Mouse (Mus musculus) lung, embryonic 16.5 days (tissue): Measurements from ENCODE around the gene Wdr26. TPM values are rescaled to one million over a fixed set of nuclear protein-coding genes. Genes with fewer than 3 reads are reported as not detected.

Experiments used
- ATAC-seq: fragments of 200-750 bp; cut with Nextera tagmentation; 2 replicates; pipeline ENCODE4 v1.8.0; 2017; ENCODE audit warnings: low read depth, mild to moderate bottlenecking, moderate library complexity
- H3K27ac ChIP-seq: fragments of 300-500 bp; sonication (generic); 2 replicates; pipeline ENCODE4 v1.5.1; 2014; ENCODE audit warnings: mild to moderate bottlenecking, control low read depth, low read length
- H3K27me3 ChIP-seq: fragments of 300-500 bp; sonication (generic); 2 replicates; pipeline ENCODE4 v1.6.1; 2014; ENCODE audit warnings: low read depth, low read length, mixed read lengths; ENCODE audit not compliant: control insufficient read depth, insufficient read depth
- H3K36me3 ChIP-seq: fragments of 300-500 bp; sonication (generic); 2 replicates; pipeline ENCODE4 v1.6.1; 2014; ENCODE audit warnings: low read length; ENCODE audit not compliant: control insufficient read depth, insufficient read depth
- H3K4me1 ChIP-seq: fragments of 300-500 bp; sonication (generic); replicated peaks from 2 replicates; pipeline ENCODE4 v1.6.1; 2014; ENCODE audit warnings: low read length, mixed read lengths; ENCODE audit not compliant: control insufficient read depth, insufficient read depth
- H3K4me2 ChIP-seq: fragments of 300-500 bp; sonication (generic); 2 replicates; pipeline ENCODE4 v1.6.1; 2014; ENCODE audit warnings: low read depth, low read length, control low read depth
- H3K4me3 ChIP-seq: fragments of 300-500 bp; sonication (generic); 2 replicates; pipeline ENCODE4 v1.5.1; 2014; ENCODE audit warnings: mild to moderate bottlenecking, low read length, control low read depth
- H3K9ac ChIP-seq: fragments of 300-500 bp; sonication (generic); 2 replicates; pipeline ENCODE4 v1.6.1; 2014; ENCODE audit warnings: low read length, control low read depth
- H3K9me3 ChIP-seq: fragments of 300-500 bp; sonication (generic); 2 replicates; pipeline ENCODE4 v1.6.1; 2016; ENCODE audit warnings: low read length; ENCODE audit not compliant: control insufficient read depth
- whole genome bisulfite sequencing: fragments of 180-500 bp; shearing (Covaris S2); extraction: QIAGEN DNeasy Blood & Tissue Kit; methylation state at CpG from one replicate; pipeline ENCODE4 v1.1.7; 2014; 5-methylcytosine and 5-hydroxymethylcytosine counted together
- polyA plus RNA-seq: library from polyadenylated mRNA; unstranded; fragments of >200 nt; fragmentation: Nextera tagmentation; extraction: Ambion mirVana; gene quantifications from 2 replicates; pipeline ENCODE4 v1.2.1, GENCODE M21; 2015

The Wdr26 gene
- 30.0 and 30.2 TPM in 2 replicates for polyA plus RNA-seq

DNA sequence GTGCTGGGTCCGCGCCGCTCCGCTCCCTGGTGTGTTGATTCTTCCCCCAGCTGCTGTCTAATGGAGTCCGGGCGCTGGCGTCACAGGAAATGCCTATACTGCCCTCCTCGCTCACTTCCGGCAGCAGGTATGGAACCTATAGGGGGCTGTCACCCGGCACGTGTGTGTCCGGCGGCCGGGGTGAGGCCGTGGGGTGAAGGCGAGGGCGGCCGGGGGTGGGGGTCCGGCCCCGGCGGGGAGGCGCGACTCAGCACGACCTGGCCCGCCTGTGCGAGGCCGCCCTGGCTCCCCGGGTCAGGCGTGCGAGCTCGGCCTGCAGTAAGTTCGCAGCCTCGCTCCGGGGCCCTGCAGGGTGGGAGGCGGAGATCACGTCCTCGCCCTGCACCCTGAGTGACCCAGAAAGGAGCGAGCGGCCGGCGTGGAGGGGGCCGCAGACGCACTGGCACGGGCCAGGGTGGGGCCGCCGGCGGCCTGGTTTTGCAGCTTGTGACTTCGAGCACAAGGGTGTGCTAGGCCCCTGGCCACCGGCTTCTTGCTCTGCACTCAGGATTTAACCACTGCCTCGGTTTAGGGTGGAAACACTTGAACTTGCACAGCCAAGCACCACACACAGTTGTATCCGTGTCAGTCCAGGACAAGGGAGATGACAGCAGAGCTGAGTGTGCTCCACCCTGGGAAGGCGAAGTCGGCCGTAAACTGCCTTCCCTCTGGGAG, at the start of gene Wdr26:
Gene Wdr26 (minus strand): TSS at position 82 of the 714 bp plus-strand sequence.
- H3K27ac ChIP-seq: peak within 1 kb of the TSS; percentile 93
- peak within 1 kb of the TSS; percentile 98 for H3K9ac ChIP-seq
- H3K36me3 ChIP-seq: no peaks in the 10 kb centered on the region; the same call in none of the 2 replicates
- H3K9me3 ChIP-seq: no peaks in the 10 kb centered on the region
- peak within 1 kb of the TSS; percentile 93 for H3K4me2 ChIP-seq
- WGBS: under 1% methylated on average over 46 of the region's 54 CpGs
- ATAC-seq: peak; percentile 96
- H3K4me1 ChIP-seq: peaks cover 14% of the 10 kb centered on the region
- H3K4me3 ChIP-seq: peak within 1 kb of the TSS; percentile 98
- H3K27me3 ChIP-seq: no peaks in the 10 kb centered on the region

DNA sequence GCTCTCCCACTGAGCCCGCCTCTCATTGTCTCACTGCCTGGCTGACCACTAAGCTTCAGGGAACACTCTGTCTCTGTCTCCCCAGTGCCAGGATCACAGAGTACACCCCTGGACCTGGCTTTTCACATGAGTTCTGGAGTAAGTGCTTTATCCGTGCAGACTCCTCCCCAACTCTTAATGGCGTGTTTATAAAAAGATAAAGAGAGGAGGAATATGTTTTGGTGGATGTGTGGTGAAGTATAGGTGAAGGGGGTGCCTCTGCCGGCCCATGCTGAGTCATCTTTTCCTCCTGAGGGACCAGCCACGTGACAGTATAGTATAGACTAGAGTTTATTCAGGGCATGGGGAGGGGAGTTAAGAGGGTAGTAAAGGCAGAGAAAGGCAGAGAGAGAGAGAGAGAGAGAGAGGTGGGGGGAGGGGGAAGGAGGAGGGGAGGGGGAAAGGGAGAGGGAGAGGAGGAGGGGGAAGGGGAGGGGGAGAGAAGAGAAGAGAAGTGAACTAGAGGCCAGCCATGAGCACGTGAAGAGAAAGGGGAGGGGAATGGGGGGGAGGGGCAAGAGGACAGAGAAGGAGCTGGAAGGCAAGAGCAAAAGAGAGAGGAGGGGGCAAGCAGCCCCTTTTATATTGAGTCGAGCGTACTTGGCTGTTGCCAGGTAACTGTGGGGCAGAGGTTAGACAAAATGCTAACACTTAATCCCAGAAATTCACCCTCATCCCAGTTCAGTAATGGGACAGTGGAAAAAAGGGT, 49.3 kb upstream of the Wdr26 start:
- H3K4me2 ChIP-seq: no peak overlapping the region

DNA sequence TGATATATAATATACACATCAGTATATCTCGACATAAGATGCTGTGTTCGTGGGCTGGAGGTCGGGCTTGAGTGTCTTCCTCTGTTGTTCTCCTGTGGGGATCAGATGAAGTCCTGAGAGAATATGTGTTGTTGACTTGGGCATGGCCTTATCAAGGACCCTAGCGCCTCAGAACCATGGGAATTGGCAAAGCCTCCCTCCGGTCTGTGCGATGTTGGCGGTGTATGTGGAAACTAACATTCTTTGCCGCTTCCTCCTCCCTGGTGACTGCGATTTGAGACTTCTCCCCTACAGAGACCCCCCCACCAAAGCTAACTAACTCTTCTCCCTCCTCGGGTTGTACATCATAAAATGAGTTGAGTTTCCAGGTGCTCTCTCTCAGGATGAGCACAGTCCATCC, 48.6 kb upstream of the Wdr26 start:
- no peak overlapping the region for H3K27ac ChIP-seq
- H3K27me3 ChIP-seq: no peaks in the 10 kb centered on the region
- no peak overlapping the region for H3K4me2 ChIP-seq
- H3K9me3 ChIP-seq: no peaks in the 10 kb centered on the region
- H3K9ac ChIP-seq: no peak overlapping the region
- no peak overlapping the region for H3K4me3 ChIP-seq
- 78% methylated on average over 10 of the region's 10 CpGs for WGBS
- ATAC-seq: no peak
- peaks cover 22% of the 10 kb centered on the region for H3K4me1 ChIP-seq
- H3K36me3 ChIP-seq: no peaks in the 10 kb centered on the region

More for the DNA sequence above, 49.3 kb upstream of the Wdr26 start:
- ATAC-seq: no peak
- H3K9me3 ChIP-seq: no peaks in the 10 kb centered on the region
- H3K27ac ChIP-seq: no peak overlapping the region
- no peaks in the 10 kb centered on the region for H3K27me3 ChIP-seq
- WGBS: 17% methylated on average over 8 of the region's 8 CpGs
- no peaks in the 10 kb centered on the region for H3K36me3 ChIP-seq
- peaks cover 15% of the 10 kb centered on the region for H3K4me1 ChIP-seq
- no peak overlapping the region for H3K4me3 ChIP-seq
- H3K9ac ChIP-seq: no peak overlapping the region

DNA sequence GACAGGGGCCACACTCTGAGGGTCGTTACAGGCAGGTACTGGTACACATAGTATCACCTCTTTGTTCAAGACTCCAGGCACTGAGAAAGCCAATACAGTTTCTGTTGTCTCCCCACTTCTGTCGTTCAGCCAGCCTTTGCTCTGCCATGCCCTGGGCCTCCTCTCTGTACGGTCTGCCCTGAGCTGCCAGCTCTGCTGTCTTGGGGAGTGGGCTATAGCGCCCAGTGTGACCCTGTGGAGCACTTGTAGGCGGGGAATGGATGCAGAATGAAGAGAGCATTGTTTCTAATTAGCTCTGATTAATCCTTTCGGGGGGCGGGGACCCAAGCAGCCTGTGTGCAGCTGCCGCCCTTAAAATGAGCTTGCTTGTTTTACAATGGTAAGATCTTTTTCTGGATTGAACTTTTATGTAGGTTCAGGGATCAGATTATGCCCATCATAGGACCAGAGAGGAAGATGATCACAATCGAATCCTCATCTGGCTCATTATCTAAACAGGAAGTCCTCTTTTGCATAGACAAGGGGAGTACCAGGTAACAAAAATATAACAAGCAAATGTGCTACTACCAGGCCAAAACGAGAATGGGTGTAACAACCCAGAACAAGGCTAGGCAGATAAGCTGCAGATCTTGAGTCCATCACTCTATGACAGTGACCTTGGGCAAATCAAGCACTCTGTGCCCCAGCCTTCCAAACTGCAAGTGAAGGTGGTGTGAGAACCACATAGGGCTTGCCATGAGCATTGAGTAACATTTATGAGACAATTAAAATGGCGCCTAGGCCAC, 48.0 kb upstream of the Wdr26 start:
- Histone ChIP-seq H3K27me3 (no peaks in the 10 kb centered on the region), H3K4me3 (no peak overlapping the region), H3K9ac (no peak overlapping the region), H3K4me2 (no peak overlapping the region), H3K36me3 (no peaks in the 10 kb centered on the region), H3K4me1 (peaks cover 22% of the 10 kb centered on the region), H3K9me3 (no peaks in the 10 kb centered on the region), H3K27ac (no peak overlapping the region)
- ATAC-seq: no peak
- 61% methylated on average over 11 of the region's 11 CpGs for WGBS

DNA sequence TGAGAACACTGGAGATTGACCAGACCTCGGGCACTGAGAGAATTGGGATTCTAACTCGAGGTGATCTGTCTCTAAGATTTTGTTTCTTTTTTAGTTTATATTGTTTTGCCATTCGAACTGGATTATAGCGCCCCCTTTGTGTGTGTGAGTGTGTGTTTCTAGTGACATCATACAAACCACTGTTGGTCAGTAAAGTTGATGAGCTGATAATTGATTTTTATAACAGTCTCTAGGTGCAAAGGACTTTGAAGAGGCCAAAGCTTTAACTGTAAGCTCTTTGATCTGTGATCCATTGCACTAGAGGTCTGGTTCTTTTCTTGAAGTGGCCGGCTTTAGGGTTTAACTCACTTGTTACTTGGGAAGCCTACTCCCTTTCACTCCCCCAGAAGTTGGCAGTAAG, 47.3 kb upstream of the Wdr26 start:
- ATAC-seq: no peak
- 45% methylated on average over 5 of the region's 5 CpGs for WGBS
- no peaks in the 10 kb centered on the region for H3K9me3 ChIP-seq

DNA sequence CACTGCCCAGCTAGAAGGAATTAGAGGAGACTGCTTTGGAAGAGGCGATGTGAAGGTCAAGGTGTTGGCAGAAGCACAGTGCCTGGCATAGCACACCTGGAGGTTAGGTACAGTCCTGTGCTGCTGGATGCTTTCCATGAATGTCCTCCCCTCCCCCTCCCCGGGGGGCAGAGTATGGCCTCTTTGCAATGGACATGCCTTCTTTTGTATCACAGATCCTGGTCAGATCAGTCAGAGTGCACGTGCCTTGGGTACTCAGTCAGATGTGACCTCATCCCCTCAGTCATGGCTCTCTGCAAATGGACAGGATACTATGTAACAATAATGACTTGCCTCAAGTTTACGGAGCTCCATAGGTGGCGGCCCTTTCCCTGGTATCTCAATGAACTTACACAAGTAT, 46.8 kb upstream of the Wdr26 start:
- Histone ChIP-seq H3K36me3 (no peaks in the 10 kb centered on the region), H3K9ac (no peak overlapping the region), H3K4me3 (no peak overlapping the region), H3K27ac (no peak overlapping the region), H3K9me3 (no peaks in the 10 kb centered on the region), H3K4me1 (peaks cover 22% of the 10 kb centered on the region), H3K27me3 (no peaks in the 10 kb centered on the region), H3K4me2 (no peak overlapping the region)
- ATAC-seq: no peak
- WGBS: 67% methylated on average over 5 of the region's 5 CpGs

More for the DNA sequence above, 47.3 kb upstream of the Wdr26 start:
- Histone ChIP-seq H3K27me3 (no peaks in the 10 kb centered on the region), H3K4me3 (no peak overlapping the region), H3K36me3 (no peaks in the 10 kb centered on the region), H3K9ac (no peak overlapping the region), H3K4me2 (no peak overlapping the region), H3K4me1 (peaks cover 22% of the 10 kb centered on the region), H3K27ac (no peak overlapping the region)

DNA sequence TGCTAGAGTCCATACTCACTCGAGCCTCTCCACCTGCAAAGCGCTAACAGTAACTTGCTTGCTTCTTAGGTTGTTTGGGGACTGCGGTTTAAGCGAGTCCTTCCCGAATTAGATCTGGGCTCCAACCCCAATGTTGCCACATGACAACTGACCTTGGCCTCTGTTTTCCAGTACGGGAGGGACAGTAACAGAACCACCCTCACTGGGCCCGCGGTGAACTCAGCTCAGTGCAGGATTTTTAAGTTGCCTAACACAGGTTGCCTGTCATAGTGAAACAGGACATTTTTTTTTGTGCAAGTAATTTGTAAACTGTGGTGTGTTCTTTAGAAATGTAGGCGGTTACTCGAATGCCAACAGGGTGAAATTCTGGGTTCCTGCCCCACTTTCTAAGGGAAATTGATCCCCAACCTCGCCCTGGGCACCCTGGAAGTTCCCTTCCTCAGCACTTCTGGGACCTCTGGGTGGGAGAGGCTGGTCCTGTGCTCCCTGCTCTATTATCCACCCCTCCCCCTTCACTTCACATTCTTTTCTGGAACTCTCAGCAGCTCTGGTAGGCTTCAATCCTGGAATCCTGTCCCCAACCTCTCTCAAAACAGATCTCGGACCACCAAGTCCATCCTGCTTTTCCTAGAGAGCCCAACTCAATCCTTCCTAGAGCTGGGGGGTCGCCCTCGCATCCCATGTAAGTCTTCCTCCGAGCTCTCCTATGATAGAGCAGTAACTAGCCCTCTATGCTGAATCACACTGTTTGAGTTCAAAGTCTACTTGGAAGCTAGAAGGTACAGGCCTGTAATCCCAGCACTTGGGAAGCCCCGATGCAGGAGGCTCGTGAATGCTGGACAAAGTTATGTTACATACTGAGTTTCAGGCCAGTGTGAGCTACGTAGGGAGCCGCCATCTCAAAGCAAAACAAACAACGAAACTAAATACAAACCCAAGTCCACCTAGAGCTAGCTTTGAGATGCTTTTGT, 46.1 kb upstream of the Wdr26 start:
- no peak overlapping the region for H3K4me3 ChIP-seq
- WGBS: 65% methylated on average over 20 of the region's 20 CpGs
- H3K4me2 ChIP-seq: no peak overlapping the region
- H3K27me3 ChIP-seq: no peaks in the 10 kb centered on the region
- no peaks in the 10 kb centered on the region for H3K9me3 ChIP-seq
- no peak overlapping the region for H3K9ac ChIP-seq
- no peaks in the 10 kb centered on the region for H3K36me3 ChIP-seq
- H3K27ac ChIP-seq: peak overlapping the region; percentile 90
- no peak for ATAC-seq
- peaks cover 22% of the 10 kb centered on the region for H3K4me1 ChIP-seq

DNA sequence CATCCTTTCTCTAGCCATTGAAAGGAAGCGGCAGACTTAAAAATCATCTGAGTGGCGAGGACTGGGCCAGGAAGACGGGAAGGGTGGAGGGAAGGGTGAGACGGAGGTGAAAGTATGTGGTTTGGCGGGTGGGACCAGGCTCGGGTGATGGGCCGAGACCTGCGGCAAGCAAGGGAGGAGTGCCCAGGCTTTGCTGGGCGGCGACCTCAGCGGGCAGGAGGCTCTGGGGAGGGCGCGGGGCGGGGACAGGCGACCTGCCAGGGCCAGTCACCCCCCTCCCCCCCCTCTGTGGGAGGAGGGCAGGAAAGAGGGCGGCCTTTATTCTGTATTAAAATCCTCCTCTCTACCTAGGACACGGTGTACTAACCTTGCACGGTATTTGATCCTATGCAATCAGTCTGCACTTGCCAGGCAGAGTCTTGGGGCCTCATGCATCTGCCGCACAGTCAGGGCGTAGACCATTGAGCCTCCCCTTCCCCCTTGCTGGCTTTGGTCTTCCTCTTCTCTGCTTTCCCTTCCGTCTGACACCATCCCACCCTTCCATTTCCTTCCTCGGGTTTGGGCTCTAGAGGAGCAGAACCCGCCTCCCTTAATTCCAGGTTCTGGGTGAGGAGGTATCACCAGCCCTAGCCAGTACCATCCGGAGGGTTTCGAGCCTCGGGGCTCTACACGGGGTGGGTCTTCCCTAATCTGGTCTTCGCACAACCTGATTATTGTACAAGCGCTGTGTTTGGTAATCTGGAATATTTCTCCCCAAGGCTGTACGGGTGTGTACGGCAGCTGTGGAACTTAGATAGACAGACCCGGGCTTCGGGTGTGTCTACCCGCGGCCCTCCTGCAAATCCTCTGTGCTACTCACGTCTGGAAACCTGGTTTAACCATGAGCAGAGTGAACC, 45.1 kb upstream of the Wdr26 start:
- no peaks in the 10 kb centered on the region for H3K9me3 ChIP-seq
- WGBS: 16% methylated on average over 33 of the region's 36 CpGs
- peak overlapping the region; percentile 45 for H3K4me3 ChIP-seq
- no peaks in the 10 kb centered on the region for H3K27me3 ChIP-seq
- H3K4me1 ChIP-seq: peaks cover 22% of the 10 kb centered on the region
- peak overlapping the region; percentile 90 for H3K27ac ChIP-seq
- no peaks in the 10 kb centered on the region for H3K36me3 ChIP-seq
- peak overlapping the region; percentile 58 for H3K9ac ChIP-seq
- ATAC-seq: peak; percentile 92
- H3K4me2 ChIP-seq: peak overlapping the region; percentile 75
